Mouse (Mus musculus): ENCODE data around the gene Dhps. TPM values are rescaled to one million over a fixed set of nuclear protein-coding genes. Genes with fewer than 3 reads are reported as not detected.

The Dhps gene
- polyA plus RNA-seq, 1 experiment: 20.0 TPM

- Histone ChIP-seq H3K4me3 (ENCODE audit: control insufficient read depth, low read depth, low read length) (peak within 1 kb of the TSS; percentile 84), H3K27ac (ENCODE audit: control insufficient read depth, insufficient read depth, low read depth, low read length) (0 out of 2 replicates have a peak within 1 kb of the TSS, but pooled peaks have one; percentile 41), H3K27me3 (ENCODE audit: control insufficient read depth, insufficient read depth, low read length) (no peaks in the 10 kb centered on the region), H3K4me1 (ENCODE audit: control insufficient read depth, insufficient read depth, low read length) (peaks cover 18% of the 10 kb centered on the region), H3K36me3 (ENCODE audit: control insufficient read depth, insufficient read depth, low read length) (no peaks in the 10 kb centered on the region)
- TF ChIP-seq CTCF (IDR thresholded peaks at IDR 0.05; ENCODE audit: control insufficient read depth, insufficient read depth, insufficient replicate concordance, low read depth, low read length) (0 out of 2 replicates have a peak, but pooled peaks have one; percentile 6), POLR2A (IDR thresholded peaks at IDR 0.05; ENCODE audit: control insufficient read depth, low read depth, low read length) (peak; percentile 54; the same call in 1 of the 2 replicates)
Observed at GRCm38 (mm10) chr8:85083108-85083813, 11.7 kb downstream of the Dhps start, which contains the start of gene Man2b1. TSS of gene Man2b1 (plus strand) at chr8:85083270.

GRCm38 (mm10) chr8:85084633-85085032 lies 13.1 kb downstream of the Dhps start:
- H3K27me3 ChIP-seq (ENCODE audit: control insufficient read depth, insufficient read depth, low read length): no peaks in the 10 kb centered on the region
- peaks cover 18% of the 10 kb centered on the region for H3K4me1 ChIP-seq (ENCODE audit: control insufficient read depth, insufficient read depth, low read length)
- TF ChIP-seq CTCF (IDR thresholded peaks at IDR 0.05; ENCODE audit: control insufficient read depth, insufficient read depth, insufficient replicate concordance, low read depth, low read length) (no peak), POLR2A (IDR thresholded peaks at IDR 0.05; ENCODE audit: control insufficient read depth, low read depth, low read length) (no peak)
- no peak overlapping the region for H3K27ac ChIP-seq (ENCODE audit: control insufficient read depth, insufficient read depth, low read depth, low read length)
- no peak overlapping the region for H3K4me3 ChIP-seq (ENCODE audit: control insufficient read depth, low read depth, low read length)
- no peaks in the 10 kb centered on the region for H3K36me3 ChIP-seq (ENCODE audit: control insufficient read depth, insufficient read depth, low read length)

GRCm38 (mm10) chr8:85086238-85086637 lies 14.7 kb downstream of the Dhps start:
- Histone ChIP-seq H3K4me3 (ENCODE audit: control insufficient read depth, low read depth, low read length) (no peak overlapping the region), H3K27me3 (ENCODE audit: control insufficient read depth, insufficient read depth, low read length) (no peaks in the 10 kb centered on the region), H3K27ac (ENCODE audit: control insufficient read depth, insufficient read depth, low read depth, low read length) (no peak overlapping the region), H3K4me1 (ENCODE audit: control insufficient read depth, insufficient read depth, low read length) (peaks cover 15% of the 10 kb centered on the region), H3K36me3 (ENCODE audit: control insufficient read depth, insufficient read depth, low read length) (no peaks in the 10 kb centered on the region)
- TF ChIP-seq POLR2A (IDR thresholded peaks at IDR 0.05; ENCODE audit: control insufficient read depth, low read depth, low read length) (no peak), CTCF (IDR thresholded peaks at IDR 0.05; ENCODE audit: control insufficient read depth, insufficient read depth, insufficient replicate concordance, low read depth, low read length) (no peak)

- Histone ChIP-seq H3K36me3 (ENCODE audit: control insufficient read depth, insufficient read depth, low read length) (no peaks in the 10 kb centered on the region), H3K27ac (ENCODE audit: control insufficient read depth, insufficient read depth, low read depth, low read length) (no peak overlapping the region), H3K4me3 (ENCODE audit: control insufficient read depth, low read depth, low read length) (no peak overlapping the region), H3K27me3 (ENCODE audit: control insufficient read depth, insufficient read depth, low read length) (no peaks in the 10 kb centered on the region), H3K4me1 (ENCODE audit: control insufficient read depth, insufficient read depth, low read length) (peaks cover 3% of the 10 kb centered on the region)
- TF ChIP-seq CTCF (IDR thresholded peaks at IDR 0.05; ENCODE audit: control insufficient read depth, insufficient read depth, insufficient replicate concordance, low read depth, low read length): no peak
- TF ChIP-seq POLR2A (IDR thresholded peaks at IDR 0.05; ENCODE audit: control insufficient read depth, low read depth, low read length): no peak
Observed at GRCm38 (mm10) chr8:85088771-85089170, 17.2 kb downstream of the Dhps start.

- Histone ChIP-seq H3K4me3 (ENCODE audit: control insufficient read depth, low read depth, low read length) (no peak overlapping the region), H3K36me3 (ENCODE audit: control insufficient read depth, insufficient read depth, low read length) (no peaks in the 10 kb centered on the region), H3K27me3 (ENCODE audit: control insufficient read depth, insufficient read depth, low read length) (no peaks in the 10 kb centered on the region), H3K4me1 (ENCODE audit: control insufficient read depth, insufficient read depth, low read length) (peaks cover 2% of the 10 kb centered on the region), H3K27ac (ENCODE audit: control insufficient read depth, insufficient read depth, low read depth, low read length) (no peak overlapping the region)
- TF ChIP-seq CTCF (IDR thresholded peaks at IDR 0.05; ENCODE audit: control insufficient read depth, insufficient read depth, insufficient replicate concordance, low read depth, low read length) (no peak), POLR2A (IDR thresholded peaks at IDR 0.05; ENCODE audit: control insufficient read depth, low read depth, low read length) (no peak)
Observed at GRCm38 (mm10) chr8:85090856-85091255, 19.3 kb downstream of the Dhps start.

- peaks cover 2% of the 10 kb centered on the region for H3K4me1 ChIP-seq (ENCODE audit: control insufficient read depth, insufficient read depth, low read length)
- no peaks in the 10 kb centered on the region for H3K27me3 ChIP-seq (ENCODE audit: control insufficient read depth, insufficient read depth, low read length)
- TF ChIP-seq POLR2A (IDR thresholded peaks at IDR 0.05; ENCODE audit: control insufficient read depth, low read depth, low read length) (no peak), CTCF (IDR thresholded peaks at IDR 0.05; ENCODE audit: control insufficient read depth, insufficient read depth, insufficient replicate concordance, low read depth, low read length) (no peak)
- H3K4me3 ChIP-seq (ENCODE audit: control insufficient read depth, low read depth, low read length): no peak overlapping the region
- H3K27ac ChIP-seq (ENCODE audit: control insufficient read depth, insufficient read depth, low read depth, low read length): no peak overlapping the region
- H3K36me3 ChIP-seq (ENCODE audit: control insufficient read depth, insufficient read depth, low read length): no peaks in the 10 kb centered on the region; the same call in 1 of the 2 replicates
Observed at GRCm38 (mm10) chr8:85091526-85092090, 20.1 kb downstream of the Dhps start.

- Histone ChIP-seq H3K36me3 (ENCODE audit: control insufficient read depth, insufficient read depth, low read length) (no peaks in the 10 kb centered on the region; the same call in 1 of the 2 replicates), H3K27ac (ENCODE audit: control insufficient read depth, insufficient read depth, low read depth, low read length) (no peak overlapping the region), H3K4me3 (ENCODE audit: control insufficient read depth, low read depth, low read length) (no peak overlapping the region), H3K4me1 (ENCODE audit: control insufficient read depth, insufficient read depth, low read length) (peaks cover 2% of the 10 kb centered on the region), H3K27me3 (ENCODE audit: control insufficient read depth, insufficient read depth, low read length) (no peaks in the 10 kb centered on the region)
- TF ChIP-seq CTCF (IDR thresholded peaks at IDR 0.05; ENCODE audit: control insufficient read depth, insufficient read depth, insufficient replicate concordance, low read depth, low read length): no peak
- TF ChIP-seq POLR2A (IDR thresholded peaks at IDR 0.05; ENCODE audit: control insufficient read depth, low read depth, low read length): no peak
Observed at GRCm38 (mm10) chr8:85095051-85095450, 23.5 kb downstream of the Dhps start.
